In the genomic region with DNA sequence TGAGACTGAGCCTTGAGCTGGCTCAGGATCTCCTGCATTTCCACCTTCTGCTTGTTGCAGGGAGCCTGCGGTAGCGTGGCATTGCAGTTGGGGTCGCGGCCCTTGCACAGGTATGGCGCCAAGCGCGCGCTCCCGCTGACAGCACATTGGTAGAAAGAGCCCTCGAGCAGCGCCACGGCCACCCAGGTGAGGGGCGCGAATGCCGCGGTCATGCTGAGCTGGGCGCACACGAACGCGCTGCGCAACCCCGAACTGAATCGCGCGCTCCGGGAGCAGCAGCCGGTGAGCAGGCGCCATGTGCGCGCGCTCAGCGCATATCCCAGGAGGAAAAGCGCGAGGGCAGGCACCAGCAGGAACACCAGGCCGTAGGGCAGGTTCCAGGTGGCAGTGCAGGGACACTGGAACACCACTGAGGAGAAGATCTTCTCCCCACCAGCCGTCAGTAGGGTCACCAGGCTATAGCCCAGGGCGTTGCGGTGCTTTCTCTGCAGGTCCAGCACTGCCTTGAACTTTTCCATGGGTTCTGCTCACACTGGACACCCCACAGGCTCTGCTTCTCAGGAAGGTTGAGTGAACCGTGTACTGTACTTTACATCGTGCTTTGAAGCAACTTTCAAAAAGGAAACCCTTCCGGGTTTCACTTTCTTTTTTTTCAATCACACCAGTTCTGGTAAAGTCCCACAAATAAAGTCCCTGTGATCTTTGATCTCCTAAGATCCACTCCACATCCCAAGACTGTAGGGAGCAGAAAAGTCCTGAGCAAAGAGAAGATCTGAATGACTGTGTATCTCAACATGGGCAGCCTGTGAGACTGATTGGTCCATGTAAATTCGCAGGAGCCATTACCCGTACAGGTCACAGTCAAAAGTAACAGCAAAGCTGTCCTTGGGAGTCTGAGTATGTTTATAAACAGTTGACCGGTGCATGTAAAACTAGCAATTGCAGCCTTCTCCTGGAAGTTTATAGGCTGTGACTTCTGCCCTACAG, we compare ENCODE assay signal across 9 mouse cellular contexts. TPM values are rescaled to one million over a fixed set of nuclear protein-coding genes. Genes with fewer than 3 reads are reported as not detected.
DNase-seq lines count a peak whose midpoint lies in the region; ATAC-seq and TF ChIP-seq lines count a peak whose summit lies in the region.
"Had no signal": no experiment of that assay in that cellular context is flagged by ENCODE, and none has a peak within 500 bp of the region (broad histone marks: within the 10 kb centered on the region; RNA-seq: fewer than 3 reads in every experiment).

TSS of gene Calhm6 (minus strand) at position 593 of the 987 bp plus-strand sequence.

- peak; percentile 48 to 50 for DNase-seq in heart, adult 18-20 months
- DNase-seq in heart, adult 8-10 months (ENCODE audit: low spot score), result no peak
- DNase-seq in heart, postnatal 14 days, result peak; percentile 41 to 46
- DNase-seq in kidney, postnatal 4 days, result peak; percentile 62 to 72
- DNase-seq in liver, postnatal 0 days, result peak; percentile 26

- no peak for TF ChIP-seq POLR2A in testis, adult 2 months (IDR thresholded peaks at IDR 0.05; ENCODE audit: control insufficient read depth, low read depth, low read length)

- H3K9me3 ChIP-seq in liver, postnatal 0 days (ENCODE audit: low read length), result no peaks in the 10 kb centered on the region
- H3K9me3 ChIP-seq in neural tube, embryonic 12.5 days, result no peaks in the 10 kb centered on the region

- intact Hi-C loops in heart, postnatal 14 days (cut with DNase I), result no loop called here

- no peaks in the 10 kb centered on the region for H3K36me3 ChIP-seq in liver, postnatal 0 days (replicated peaks; ENCODE audit: insufficient read depth, low read length)
- H3K36me3 ChIP-seq in neural tube, embryonic 12.5 days, result no peaks in the 10 kb centered on the region
- H3K36me3 ChIP-seq in testis, adult 2 months (ENCODE audit: control insufficient read depth, insufficient read depth, low read length), result no peaks in the 10 kb centered on the region

- 0 out of 2 replicates have a peak, but pooled peaks have one; percentile 25 for ATAC-seq in erythroid progenitor cell, adult 5-6 weeks (replicated peaks; ENCODE audit: low FRiP score, poor library complexity, severe bottlenecking)
- peak; percentile 44 for ATAC-seq in liver, postnatal 0 days
- peak; percentile 76 for ATAC-seq in neural tube, embryonic 12.5 days (ENCODE audit: low FRiP score, low read depth)
- ATAC-seq: Patski had no signal

- no peaks in the 10 kb centered on the region for H3K27me3 ChIP-seq in liver, postnatal 0 days (ENCODE audit: insufficient read depth, low read length)
- H3K27me3 ChIP-seq in neural tube, embryonic 12.5 days (replicated peaks), result 0 out of 2 replicates have a peak, but pooled peaks cover 6% of the 10 kb centered on the region
- H3K27me3 ChIP-seq in testis, adult 2 months (ENCODE audit: control insufficient read depth, insufficient read depth, low read length), result no peaks in the 10 kb centered on the region

- WGBS in liver, postnatal 0 days (ENCODE audit: insufficient replicate concordance), result 10% methylated on average over 44 of the region's 44 CpGs
- WGBS in neural tube, embryonic 12.5 days, result 22% methylated on average over 44 of the region's 44 CpGs

- peak within 1 kb of the TSS; percentile 70 for H3K4me2 ChIP-seq in liver, postnatal 0 days (ENCODE audit: low read depth, low read length)
- peak within 1 kb of the TSS; percentile 84 for H3K4me2 ChIP-seq in neural tube, embryonic 12.5 days (replicated peaks)

- H3K9ac ChIP-seq in liver, postnatal 0 days (replicated peaks), result peak within 1 kb of the TSS; percentile 35; the same call in 1 of the 2 replicates
- H3K9ac ChIP-seq in neural tube, embryonic 12.5 days, result peak within 1 kb of the TSS; percentile 45

- H3K4me1 ChIP-seq in liver, postnatal 0 days (ENCODE audit: insufficient read depth), result peaks cover 6% of the 10 kb centered on the region; the same call in 1 of the 2 replicates
- H3K4me1 ChIP-seq in neural tube, embryonic 12.5 days, result no peaks in the 10 kb centered on the region
- H3K4me1 ChIP-seq in testis, adult 2 months (ENCODE audit: control insufficient read depth, insufficient read depth, low read length), result peaks cover 3% of the 10 kb centered on the region

- no peak for TF ChIP-seq EP300 in liver, postnatal 0 days (IDR thresholded peaks at IDR 0.05; ENCODE audit: low read depth)

- TF ChIP-seq CTCF in liver, postnatal 0 days (IDR thresholded peaks at IDR 0.05; ENCODE audit: low read depth), result no peak
- no peak for TF ChIP-seq CTCF in testis, adult 2 months (IDR thresholded peaks at IDR 0.05; ENCODE audit: control insufficient read depth, insufficient read depth, insufficient replicate concordance, low read depth, low read length)

- H3K27ac ChIP-seq in liver, postnatal 0 days (ENCODE audit: low read depth), result peak within 1 kb of the TSS; percentile 17
- no peak within 1 kb of the TSS for H3K27ac ChIP-seq in neural tube, embryonic 12.5 days
- no peak within 1 kb of the TSS for H3K27ac ChIP-seq in testis, adult 2 months (ENCODE audit: control insufficient read depth, insufficient read depth, low read depth, low read length)

- H3K4me3 ChIP-seq in liver, postnatal 0 days (ENCODE audit: low read depth, low read length), result peak within 1 kb of the TSS; percentile 46
- H3K4me3 ChIP-seq in neural tube, embryonic 12.5 days, result peak within 1 kb of the TSS; percentile 46
- peak within 1 kb of the TSS; percentile 48 for H3K4me3 ChIP-seq in testis, adult 2 months (ENCODE audit: control insufficient read depth, low read depth, low read length)

RNA-seq across cellular contexts. Expression of gene Calhm6, which starts in this region (rescaled TPM):
- total RNA-seq in heart, adult 18-20 months (2021), result under 1 TPM; 0.40 to 0.69 TPM
- total RNA-seq in heart, adult 8-10 months (2022), result under 1 TPM in 2 of 4 experiments, not detected in 2; 0.24 to 0.26 TPM
- total RNA-seq in erythroid progenitor cell, adult 5-6 weeks (2015; ENCODE audit: low replicate concordance), result 1.4 TPM in 1 of 2 replicates, not detected in the other
- 1.4 TPM in 1 of 2 replicates, not detected in the other for total RNA-seq in erythroid progenitor cell, adult 5-6 weeks (2017; ENCODE audit: low replicate concordance)
- total RNA-seq in heart, postnatal 14 days (2021), result not detected
- 3.9 and 4.1 TPM in 2 replicates for polyA plus RNA-seq in liver, postnatal 0 days (2015; fragmentation: Nextera tagmentation; extraction: Ambion mirVana)
- polyA plus RNA-seq in neural tube, embryonic 12.5 days (2016; fragmentation: Nextera tagmentation; extraction: Ambion mirVana), result 0.29 and 0.31 TPM in 2 replicates
- polyA plus RNA-seq in testis, adult 2 months (2012; rRNA removed), result not detected in 2 replicates
- polyA plus RNA-seq: Patski had no signal

Comparison
In these comparisons a context has a peak if more than half of its experiments do, and no peak if none do; other contexts are left out.
1. Peak in DNase-seq in heart, adult 18-20 months; RNA of the gene not detected or under 1 TPM.
2. Peak in DNase-seq in heart, postnatal 14 days; RNA of the gene not detected or under 1 TPM.
3. Peak in ATAC-seq, H3K4me3 ChIP-seq, H3K9ac ChIP-seq and H3K4me2 ChIP-seq in neural tube, embryonic 12.5 days; RNA of the gene not detected or under 1 TPM.
4. ATAC-seq: peak in every context shown above with its lines; median percentile 76 in neural tube, embryonic 12.5 days; 44 in liver, postnatal 0 days; 25 in erythroid progenitor cell, adult 5-6 weeks.